Mouse (Mus musculus) cortical plate, adult 2 months (tissue): ENCODE measurements around the gene Adgra1. TPM values are rescaled to one million over a fixed set of nuclear protein-coding genes. Genes with fewer than 3 reads are reported as not detected.

Experiments used
- H3K27ac ChIP-seq: fragments of 200-500 bp; 2 replicates; pipeline ENCODE4 v1.5.1; 2012; ENCODE audit warnings: low read length, control low read depth, inconsistent platforms; ENCODE audit not compliant: insufficient read depth
- H3K4me1 ChIP-seq: fragments of 200-500 bp; 2 replicates; pipeline ENCODE4 v1.6.1; 2011; ENCODE audit warnings: low read length; ENCODE audit not compliant: control insufficient read depth, insufficient read depth
- H3K4me3 ChIP-seq: fragments of 200-500 bp; 2 replicates; pipeline ENCODE4 v1.5.1; 2011; ENCODE audit warnings: mild to moderate bottlenecking, low read length, control low read depth; ENCODE audit not compliant: insufficient read depth
- CTCF ChIP-seq: fragments of 200-500 bp; IDR thresholded peaks from 2 replicates; pipeline ENCODE4 v1.5.1; 2011; ENCODE audit warnings: mild to moderate bottlenecking, control low read depth, low read length; ENCODE audit not compliant: insufficient read depth; ENCODE audit errors: extremely low read depth
- POLR2A ChIP-seq: fragments of 200-500 bp; IDR thresholded peaks from 2 replicates; pipeline ENCODE4 v1.6.1; 2011; ENCODE audit warnings: mild to moderate bottlenecking, low read length, control low read depth; ENCODE audit not compliant: insufficient read depth; ENCODE audit errors: extremely low read depth
- polyA plus RNA-seq: library from polyadenylated mRNA; depleted of rRNA; stranded (reverse); fragments of >200 nt; gene quantifications from 2 replicates; pipeline ENCODE4 v1.2.3, GENCODE M21; 2012

The Adgra1 gene
- polyA plus RNA-seq, 1 experiment, result 41.6 TPM

DNA sequence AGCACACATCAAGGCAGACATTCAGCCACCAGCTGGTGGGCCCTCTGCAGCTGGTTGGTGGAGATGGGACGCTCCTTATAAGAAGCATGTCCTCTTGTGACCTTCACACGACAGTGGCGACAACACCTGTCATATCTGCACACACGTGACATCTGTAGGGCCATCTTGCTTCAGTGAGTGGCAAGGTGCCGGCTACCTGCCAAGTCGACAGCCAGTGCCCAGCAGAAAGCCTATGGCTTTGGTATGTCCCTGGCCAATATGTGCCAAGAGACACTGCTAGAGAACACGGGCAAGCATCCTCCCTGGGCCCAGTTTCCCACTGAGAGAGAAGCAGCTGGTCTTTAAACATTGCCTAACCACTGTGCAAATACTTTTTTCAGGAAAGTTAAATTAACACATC, 22.3 kb upstream of the Adgra1 start:
- TF ChIP-seq POLR2A (no peak), CTCF (no peak)
- Histone ChIP-seq H3K4me1 (no peaks in the 10 kb centered on the region), H3K27ac (no peak overlapping the region), H3K4me3 (no peak overlapping the region)

DNA sequence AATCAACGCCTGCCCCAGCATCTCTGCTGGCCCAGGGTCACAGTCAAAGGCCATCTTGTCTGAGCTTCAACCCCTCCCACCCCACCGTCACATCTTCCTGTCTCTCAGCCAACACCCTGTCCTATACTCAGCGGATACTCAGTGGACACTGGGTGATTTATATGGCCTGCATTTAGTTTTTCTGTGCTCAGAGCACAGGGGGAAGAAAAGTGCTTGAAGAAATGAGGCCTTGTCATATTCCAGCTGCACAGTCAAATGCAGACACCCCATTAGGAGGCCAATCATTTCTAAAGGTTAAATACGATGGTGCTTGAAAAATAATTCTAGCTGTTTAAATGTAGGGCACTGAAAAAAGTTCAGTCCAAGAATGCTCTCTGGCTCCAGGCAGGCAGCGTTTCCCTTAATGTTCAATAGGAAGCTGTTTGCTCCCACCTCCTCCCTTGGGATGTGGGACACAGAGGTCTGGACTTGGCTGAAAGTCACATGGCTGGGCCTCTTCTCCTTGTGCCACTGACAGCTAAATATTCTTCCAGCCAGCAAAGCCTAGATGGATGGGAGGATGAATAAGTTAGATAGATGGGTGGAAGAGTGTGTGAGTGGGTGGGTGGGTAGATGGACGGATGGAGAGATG, 20.3 kb upstream of the Adgra1 start:
- no peak for TF ChIP-seq POLR2A
- no peak for TF ChIP-seq CTCF
- Histone ChIP-seq H3K27ac (no peak overlapping the region), H3K4me3 (no peak overlapping the region), H3K4me1 (no peaks in the 10 kb centered on the region)

- Histone ChIP-seq H3K4me3 (no peak overlapping the region), H3K27ac (no peak overlapping the region), H3K4me1 (no peaks in the 10 kb centered on the region)
- TF ChIP-seq POLR2A (no peak), CTCF (no peak)
Measured at GRCm38 (mm10) chr7:139822301-139823010, 11.5 kb upstream of the Adgra1 start.

- H3K27ac ChIP-seq, result no peak overlapping the region
Measured at GRCm38 (mm10) chr7:139827687-139828086, 6.3 kb upstream of the Adgra1 start.

DNA sequence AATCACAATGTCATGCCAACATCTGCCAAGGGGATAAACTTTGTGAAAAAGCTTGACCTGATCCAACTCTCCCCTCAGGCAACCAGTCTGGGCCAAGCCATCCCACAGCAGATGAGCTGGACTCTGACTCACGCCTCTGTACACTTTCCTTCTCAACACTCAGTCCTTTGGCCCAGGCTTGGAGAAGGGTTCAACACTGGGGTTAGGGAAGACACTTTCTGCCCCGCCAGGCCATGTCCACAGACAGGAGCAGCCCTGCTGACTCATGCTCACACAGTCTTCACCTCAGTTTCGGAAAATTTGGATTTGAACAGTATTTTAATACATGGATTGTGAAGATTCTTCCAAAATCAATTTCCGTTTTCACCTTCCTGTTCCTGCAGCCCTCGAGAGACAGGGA, 442 bp upstream of the Adgra1 start:
- Histone ChIP-seq H3K27ac (peak overlapping the region; percentile 88), H3K4me3 (peak overlapping the region; percentile 59), H3K4me1 (peaks cover 11% of the 10 kb centered on the region)
- no peak for TF ChIP-seq POLR2A
- no peak for TF ChIP-seq CTCF

More at GRCm38 (mm10) chr7:139827687-139828086, 6.3 kb upstream of the Adgra1 start:
- H3K4me3 ChIP-seq, result no peak overlapping the region
- H3K4me1 ChIP-seq, result peaks cover 2% of the 10 kb centered on the region
- TF ChIP-seq CTCF (no peak), POLR2A (no peak)

DNA sequence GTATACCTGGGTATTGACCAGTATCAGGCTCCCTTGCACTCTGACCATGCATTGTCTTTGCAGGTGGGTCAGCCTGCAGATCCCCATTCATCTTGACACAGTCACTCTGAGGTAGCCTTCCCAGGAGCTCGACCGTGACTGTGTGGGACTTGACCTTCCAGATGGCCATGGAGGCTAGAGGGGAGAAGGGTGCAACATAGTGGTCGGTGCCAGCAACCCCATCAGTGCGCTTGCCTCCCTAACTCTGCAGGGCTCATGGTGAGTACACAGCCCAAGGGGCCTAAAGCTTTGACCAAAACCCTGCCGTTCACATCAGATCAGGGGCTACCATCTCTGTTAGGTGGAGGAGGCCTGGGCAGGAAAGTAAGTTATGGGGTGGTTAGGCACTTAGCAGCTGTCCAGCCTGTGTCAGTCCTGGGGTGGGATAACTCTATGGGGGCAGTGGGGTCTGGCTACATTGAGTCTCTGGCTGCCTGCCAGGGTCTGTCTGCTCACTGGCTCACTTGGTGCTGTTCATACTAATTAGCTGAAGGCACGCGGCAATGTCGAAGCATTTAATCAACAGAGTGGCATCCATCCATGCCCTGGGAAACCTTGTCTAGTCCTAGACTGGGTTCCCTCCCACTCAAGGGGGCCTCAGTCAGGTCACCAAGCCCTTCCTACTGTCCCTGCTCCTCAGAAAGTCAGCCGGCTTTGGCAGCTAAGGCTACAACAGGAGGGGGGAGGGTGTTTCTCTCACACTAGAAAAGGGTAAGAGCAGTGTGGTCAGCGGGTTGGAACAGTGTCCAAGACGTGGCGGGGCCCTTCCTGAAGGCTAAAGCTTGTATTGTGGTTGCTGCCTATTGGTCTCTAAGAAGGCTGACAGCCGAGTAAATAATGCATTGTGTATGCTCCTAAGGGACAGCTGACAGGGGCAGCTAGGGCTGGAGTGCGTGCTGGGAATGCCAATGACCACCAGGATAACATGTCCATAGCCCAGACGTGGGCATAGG, 1.5 kb downstream of the Adgra1 start:
- peak overlapping the region; percentile 59 for H3K4me3 ChIP-seq
- H3K27ac ChIP-seq, result 0 out of 2 replicates have a peak overlapping the region, but pooled peaks have one; percentile 27
- TF ChIP-seq POLR2A, result no peak
- TF ChIP-seq CTCF, result no peak
- peaks cover 12% of the 10 kb centered on the region for H3K4me1 ChIP-seq

- H3K4me3 ChIP-seq, result no peak overlapping the region
- TF ChIP-seq POLR2A, result no peak
- peaks cover 8% of the 10 kb centered on the region for H3K4me1 ChIP-seq
- no peak overlapping the region for H3K27ac ChIP-seq
Measured at GRCm38 (mm10) chr7:139840443-139841168, 6.6 kb downstream of the Adgra1 start.

- TF ChIP-seq POLR2A (no peak), CTCF (no peak)
- H3K27ac ChIP-seq, result no peak overlapping the region
- peaks cover 4% of the 10 kb centered on the region for H3K4me1 ChIP-seq
- H3K4me3 ChIP-seq, result no peak overlapping the region
Measured at GRCm38 (mm10) chr7:139842397-139842796, 8.4 kb downstream of the Adgra1 start.

GRCm38 (mm10) chr7:139843140-139843539, 9.2 kb downstream of the Adgra1 start:
- Histone ChIP-seq H3K27ac (no peak overlapping the region), H3K4me3 (no peak overlapping the region), H3K4me1 (peaks cover 2% of the 10 kb centered on the region)
- TF ChIP-seq CTCF (peak; percentile 13; the same call in 1 of the 2 replicates), POLR2A (no peak)
